Mouse (Mus musculus) c-Kit-positive CD71-positive TER-119-positive erythroid progenitor cells, embryonic 14.5 days (primary cell): Measurements from ENCODE around the gene Mfsd4b2.
"Not testable (repeated sequence)": the region's sequence is repeated elsewhere in the genome, so short reads cannot be mapped to it uniquely, and the experiment has no call there.

Experiments
- DNase-seq: peaks from one replicate; pipeline ENCODE4 v3.0.0-alpha.2; 2013; ENCODE audit warnings: low spot score

Mfsd4b2 gene

DNA sequence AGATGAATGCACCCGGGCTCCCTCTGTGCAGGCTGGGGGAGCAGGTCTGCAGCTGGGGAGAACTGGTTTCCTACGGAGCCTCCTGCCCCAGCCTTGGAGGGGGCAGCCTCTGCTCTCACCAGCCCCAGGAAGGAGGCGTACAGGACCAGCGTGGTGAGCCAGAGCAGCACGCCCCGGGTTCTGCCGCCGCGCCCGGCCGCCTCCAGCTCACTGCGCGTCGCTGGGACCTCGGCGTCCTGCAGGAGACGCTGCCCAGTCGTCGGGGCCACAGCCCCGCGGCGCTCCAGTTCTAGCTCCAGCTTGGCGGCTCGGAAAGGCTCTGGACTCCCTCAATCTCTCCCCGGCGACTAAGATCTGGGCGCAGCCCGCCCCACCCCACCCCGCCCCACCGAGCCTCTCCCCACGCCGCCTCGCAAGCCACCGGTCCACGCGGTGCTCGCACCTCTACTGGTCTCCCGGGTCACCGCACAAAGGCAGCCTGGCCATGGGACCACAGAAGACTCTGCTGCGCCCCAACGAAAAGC lies at the start of gene Mfsd4b2:
Gene Mfsd4b2, minus strand, starts transcription at position 308 of the 524 bp plus-strand sequence.
- no peak for DNase-seq

- no peak for DNase-seq
Observed at GRCm38 (mm10) chr10:39975771-39976170, 49.0 kb upstream of the Mfsd4b2 start.

DNA sequence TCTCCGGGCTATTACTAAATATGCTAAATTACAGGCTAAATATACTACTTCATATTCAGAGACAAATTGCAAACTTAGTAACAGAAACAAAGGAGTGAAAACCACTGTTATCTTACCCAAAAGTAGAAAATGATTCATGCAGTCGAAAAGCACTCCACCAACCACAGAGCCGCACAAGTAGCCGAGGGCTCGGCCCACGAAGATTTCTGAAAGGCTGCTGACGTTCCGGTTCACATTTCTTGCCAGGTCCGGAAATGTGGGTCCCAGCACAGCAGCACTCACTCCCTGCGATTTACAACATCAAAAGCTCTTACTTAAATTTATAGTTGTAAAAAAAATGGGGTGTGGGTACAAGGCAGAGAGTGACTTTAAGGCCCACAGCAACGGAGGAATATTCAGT lies 48.3 kb upstream of the Mfsd4b2 start:
- no peak for DNase-seq

DNA sequence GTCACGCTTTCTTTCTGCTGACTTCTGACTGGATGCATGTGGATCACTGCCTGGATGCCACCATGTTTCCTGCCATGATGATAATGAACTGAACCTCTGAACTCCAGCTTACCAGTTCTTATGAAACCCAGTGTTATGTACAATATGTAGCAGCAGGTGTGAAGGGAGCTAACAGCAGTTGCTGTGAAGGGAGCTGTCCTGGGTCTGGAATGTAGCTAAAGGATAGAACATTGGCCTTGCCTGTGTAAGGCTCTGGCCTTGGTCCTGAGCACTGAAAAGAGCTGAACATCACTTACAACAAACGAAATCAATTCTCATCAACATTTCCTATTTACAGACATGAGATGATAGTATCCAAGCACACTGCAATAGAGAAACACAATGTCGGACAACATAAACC lies 40.8 kb upstream of the Mfsd4b2 start:
- no peak for DNase-seq

DNA sequence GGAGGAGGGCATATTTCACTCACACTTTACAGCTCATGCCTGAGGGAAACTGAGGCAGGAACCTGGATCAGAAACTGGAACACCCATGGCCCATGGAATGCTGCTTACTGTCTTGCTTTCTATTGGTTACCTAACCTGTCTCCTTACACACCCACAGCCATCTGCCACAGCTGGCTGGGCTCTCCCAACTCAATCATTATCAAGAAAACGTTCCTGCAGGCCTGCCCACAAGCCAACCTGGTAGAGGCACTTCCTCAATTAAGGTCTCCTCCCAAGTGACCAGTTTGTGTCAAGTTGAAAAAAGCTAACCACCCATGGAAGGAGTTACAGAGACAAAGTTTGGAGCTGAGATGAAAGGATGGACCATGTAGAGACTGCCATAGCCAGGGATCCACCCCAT lies 35.2 kb upstream of the Mfsd4b2 start:
- no peak for DNase-seq

- no peak for DNase-seq
Observed at GRCm38 (mm10) chr10:39960441-39960822, 33.7 kb upstream of the Mfsd4b2 start.

GRCm38 (mm10) chr10:39959761-39960440 lies 33.2 kb upstream of the Mfsd4b2 start, which contains the start of gene Mfsd4b3:
Mfsd4b3 (minus strand) TSS chr10:39960153.
- peak; percentile 89 for DNase-seq

GRCm38 (mm10) chr10:39958266-39958665 lies 31.5 kb upstream of the Mfsd4b2 start:
- peak; percentile 15 for DNase-seq

DNA sequence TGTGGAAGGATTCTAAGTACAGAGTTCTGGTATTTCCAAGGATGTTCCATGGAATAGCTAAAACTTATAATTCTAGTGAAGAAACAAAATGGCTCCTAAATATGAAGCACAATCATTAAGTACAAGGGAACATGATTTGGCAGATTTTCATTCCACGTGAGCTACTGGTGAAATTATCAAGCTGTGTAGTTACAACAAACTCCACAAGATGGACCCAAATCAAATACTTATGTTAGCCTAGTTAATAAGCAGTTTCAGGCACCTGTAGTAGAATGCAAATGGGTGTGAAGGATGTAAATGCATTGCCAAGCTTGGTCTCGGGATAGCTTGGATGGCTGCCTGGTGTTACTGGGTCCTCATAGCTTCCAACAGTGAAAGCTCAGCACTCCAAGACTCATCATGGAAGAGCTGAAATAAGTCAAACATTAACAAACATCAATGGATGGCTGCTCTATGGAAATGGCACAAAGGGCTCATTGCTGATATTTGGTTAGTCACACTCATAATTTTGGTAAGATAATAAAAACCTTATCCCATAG lies 29.7 kb upstream of the Mfsd4b2 start:
- no peak for DNase-seq

DNA sequence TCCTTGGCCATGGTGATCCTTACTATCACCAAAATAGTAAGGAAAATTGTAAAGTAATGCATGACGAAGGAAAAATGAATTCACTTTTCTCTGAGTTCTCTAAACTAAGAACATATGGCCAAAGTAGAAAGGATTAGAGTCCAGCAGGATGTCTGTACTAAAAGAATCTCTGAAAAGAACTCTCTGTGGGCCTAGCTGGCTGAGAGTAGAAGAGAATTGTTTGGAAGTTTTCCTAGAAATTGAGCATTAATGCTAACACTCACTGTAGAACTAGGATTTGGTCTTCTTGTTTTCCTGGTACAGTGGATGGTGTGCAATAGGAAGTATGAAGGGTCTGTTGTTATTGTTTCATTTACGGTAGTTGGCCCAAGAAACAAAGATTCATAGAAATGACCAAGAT lies 28.4 kb upstream of the Mfsd4b2 start:
- no peak for DNase-seq

GRCm38 (mm10) chr10:39949377-39949954 lies 22.7 kb upstream of the Mfsd4b2 start:
- DNase-seq, result no peak

- DNase-seq, result not testable (repeated sequence)
Observed at GRCm38 (mm10) chr10:39947195-39947594, 20.5 kb upstream of the Mfsd4b2 start.

DNA sequence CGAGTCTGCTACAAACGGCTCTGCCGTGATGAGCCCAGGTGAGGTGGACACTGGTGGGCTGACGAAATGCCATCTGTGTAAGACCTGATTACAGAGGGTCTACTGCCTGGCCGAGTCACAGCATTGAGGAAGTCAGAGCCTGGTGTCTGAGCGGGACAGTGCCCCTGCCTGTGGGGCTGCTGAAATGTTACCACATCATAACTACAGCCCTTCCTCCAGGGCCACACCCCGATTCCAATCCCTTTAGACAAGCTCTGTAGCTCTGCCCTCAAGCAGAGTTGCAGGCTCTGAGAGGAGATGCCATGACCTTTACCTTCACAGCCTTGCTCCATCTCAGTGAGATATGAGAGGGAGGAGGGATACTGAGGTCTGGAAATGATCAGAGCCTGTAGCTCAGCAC lies 9.8 kb upstream of the Mfsd4b2 start:
- DNase-seq, result no peak

DNA sequence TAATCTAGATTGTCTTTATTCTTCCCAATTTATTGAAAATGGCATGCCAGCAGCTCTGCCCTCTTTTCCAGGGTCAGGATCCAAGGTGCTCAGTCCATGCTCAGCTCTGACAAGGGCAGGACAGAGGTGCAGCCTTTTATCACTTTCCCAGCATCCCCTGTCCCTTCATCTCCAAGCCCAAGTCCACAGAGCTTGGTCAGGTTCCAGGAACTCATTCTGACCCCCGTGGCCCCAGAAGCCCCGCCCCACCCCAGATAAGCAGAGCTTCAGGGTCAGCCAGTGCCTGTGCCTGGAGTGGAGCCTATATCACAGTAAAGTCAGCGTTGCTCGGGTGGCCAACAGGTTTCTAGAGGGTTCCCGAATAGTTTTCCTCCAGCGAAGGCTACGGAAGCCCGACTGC lies 2.2 kb downstream of the Mfsd4b2 start:
- DNase-seq, result not testable (repeated sequence)

DNA sequence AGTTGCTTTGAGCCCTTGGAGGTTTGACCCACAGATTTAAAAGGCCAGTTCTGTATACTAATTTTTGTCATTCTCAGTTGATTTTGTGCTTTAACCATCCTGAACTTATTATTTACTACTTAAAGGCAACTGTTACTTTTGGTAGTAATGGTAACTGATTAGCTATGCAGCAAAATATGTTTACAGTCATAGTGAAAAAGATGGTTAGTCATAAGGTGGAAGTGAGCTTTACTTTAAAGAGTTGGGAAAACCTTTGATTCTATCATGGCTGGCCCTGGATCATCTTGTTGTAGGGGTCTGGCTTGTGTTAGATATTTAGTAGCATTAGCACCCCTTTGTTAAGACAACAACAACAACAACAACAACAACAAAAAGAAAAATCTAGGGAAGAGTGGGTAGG lies 14.1 kb downstream of the Mfsd4b2 start:
- DNase-seq, result no peak

DNA sequence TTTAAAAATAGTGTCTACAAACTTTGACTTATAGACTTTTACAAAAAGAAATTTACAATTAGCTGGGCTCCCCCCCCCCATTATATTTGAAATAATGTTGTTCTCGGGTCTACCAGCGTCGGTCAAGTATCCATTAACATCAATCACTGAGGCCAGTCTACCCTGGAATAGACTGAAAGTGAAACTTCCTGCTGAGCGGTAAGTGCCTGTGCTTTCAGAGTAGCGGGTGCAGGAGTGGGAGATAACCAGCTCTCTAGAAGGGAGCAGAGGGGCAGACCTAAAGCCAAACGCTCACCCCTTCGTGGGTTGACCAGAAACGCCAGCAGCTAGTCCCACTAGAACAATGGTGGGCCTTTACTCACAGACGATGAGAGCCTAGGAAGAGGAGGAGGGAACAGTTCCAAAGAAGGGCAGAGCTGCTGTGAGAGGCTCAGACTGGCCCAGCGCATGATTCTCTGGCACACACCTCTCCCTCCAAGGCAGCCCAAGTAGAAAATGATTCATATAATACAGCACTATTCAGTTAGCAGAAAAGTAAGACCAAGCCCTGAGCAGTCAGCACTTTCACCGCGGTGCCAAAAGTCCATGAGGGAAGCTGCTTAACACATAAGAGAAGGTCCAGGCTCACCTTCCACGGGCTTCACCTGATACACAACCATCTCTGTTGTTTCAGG lies 17.8 kb downstream of the Mfsd4b2 start:
- no peak for DNase-seq

GRCm38 (mm10) chr10:39906799-39907658 lies 19.7 kb downstream of the Mfsd4b2 start:
- DNase-seq, result no peak

- no peak for DNase-seq
Observed at GRCm38 (mm10) chr10:39904191-39904590, 22.5 kb downstream of the Mfsd4b2 start.

DNA sequence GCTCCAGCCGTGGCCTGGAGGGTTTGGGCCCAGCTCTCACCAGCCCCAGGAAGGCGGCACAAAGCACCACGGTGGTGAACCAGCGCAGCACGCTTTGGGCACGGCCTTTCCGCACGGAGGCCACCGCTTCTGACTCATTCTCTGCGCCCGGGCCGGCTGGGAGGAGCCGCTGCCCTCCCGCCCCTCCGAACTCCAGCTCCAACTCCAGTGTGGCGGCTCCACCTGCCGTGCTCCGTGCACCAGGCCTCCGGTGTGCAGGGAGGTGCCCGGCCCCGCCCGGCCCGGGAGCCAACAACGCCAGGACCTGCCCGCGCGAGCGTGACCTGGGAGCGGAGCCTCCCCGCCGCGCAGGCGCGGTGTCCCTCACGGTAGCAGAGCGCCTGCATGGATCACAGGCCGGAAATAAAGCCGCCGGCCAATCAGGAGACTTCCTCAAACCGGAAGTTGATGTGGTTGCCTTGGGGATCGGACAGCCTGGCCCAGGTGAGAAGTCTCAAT lies 27.8 kb downstream of the Mfsd4b2 start, which contains the start of gene Mfsd4b4:
Gene Mfsd4b4, minus strand, starts transcription at position 365 of the 498 bp plus-strand sequence.
- peak; percentile 76 for DNase-seq

GRCm38 (mm10) chr10:39896503-39896902 lies 30.2 kb downstream of the Mfsd4b2 start:
- DNase-seq, result no peak
